Mouse (Mus musculus): Measurements from ENCODE around the gene Ldlrad3. TPM values are rescaled to one million over a fixed set of nuclear protein-coding genes. Genes with fewer than 3 reads are reported as not detected.
A peak's percentile ranks its signal among the peaks of the same experiment; 100 is the strongest.

The Ldlrad3 gene
- total RNA-seq, 2 experiments from 2014 or later = 12.5 to 13.1 TPM

DNA sequence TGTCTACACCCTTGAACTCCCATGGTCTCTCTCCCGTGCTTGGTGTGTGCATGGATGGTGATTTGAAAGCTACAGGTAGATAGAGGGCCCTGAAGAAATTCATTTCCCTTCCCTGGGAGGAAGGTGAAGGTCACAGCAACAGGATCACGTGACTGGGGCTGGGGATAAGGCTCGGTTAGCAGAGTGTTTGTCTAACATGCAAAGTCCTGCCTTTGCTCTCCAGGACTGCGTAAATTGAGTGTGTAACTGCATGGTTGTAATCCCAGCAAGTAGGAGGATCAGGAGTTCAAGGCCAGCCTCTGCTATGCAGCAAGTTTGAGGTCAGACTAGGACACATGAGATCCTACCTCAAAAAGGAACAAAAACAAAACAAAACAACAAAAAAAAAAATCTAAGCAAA lies 32.7 kb downstream of the Ldlrad3 start:
- DNase-seq (ENCODE audit: extremely low spot score in 1 of 2, low spot score in 2 of 2) = no peak
- intact Hi-C loops (cut with DNase I) = no loop called here

DNA sequence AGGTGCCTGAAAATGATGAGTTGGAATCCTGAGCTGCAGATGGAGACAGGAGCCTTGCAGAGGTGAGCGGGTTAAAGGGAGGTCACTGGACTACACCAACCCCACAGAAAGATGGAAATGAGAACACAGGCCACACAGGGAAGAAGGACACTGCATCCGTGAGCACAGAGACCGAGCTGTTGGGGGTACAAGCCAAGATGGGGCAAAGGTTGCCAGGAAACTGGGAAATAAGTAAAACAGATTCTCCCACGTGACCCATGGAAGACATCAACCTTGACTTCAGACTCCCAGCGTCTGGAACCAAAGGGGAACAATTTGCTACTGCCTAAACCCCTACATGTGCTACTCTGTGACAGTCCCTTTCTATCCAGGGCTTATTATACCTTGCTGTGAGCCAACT lies 33.3 kb downstream of the Ldlrad3 start:
- no peak for DNase-seq (ENCODE audit: extremely low spot score in 1 of 2, low spot score in 2 of 2)
- intact Hi-C loops (cut with DNase I) = no loop called here

DNA sequence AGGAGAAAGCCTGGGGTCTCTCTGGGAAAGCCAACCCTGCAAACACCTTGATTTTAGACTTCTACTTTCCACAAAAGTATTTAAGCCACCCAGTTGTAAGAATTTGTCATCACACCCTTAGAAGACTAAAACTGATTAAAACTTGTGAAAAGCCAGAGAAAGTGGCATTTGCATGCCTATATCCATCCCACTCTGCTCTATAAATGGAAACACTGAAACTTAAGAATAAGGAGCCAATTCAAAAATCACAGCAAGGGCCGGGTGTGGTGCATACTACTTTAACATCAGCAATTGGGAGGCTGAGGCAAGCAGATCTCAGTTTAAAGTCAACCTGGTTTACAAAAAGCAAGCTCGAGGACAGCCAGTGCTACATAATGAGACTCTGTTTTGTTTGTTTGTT lies 37.1 kb downstream of the Ldlrad3 start:
- DNase-seq (ENCODE audit: extremely low spot score in 1 of 2, low spot score in 2 of 2) = no peak
- intact Hi-C loops (cut with DNase I) = no loop called here

DNA sequence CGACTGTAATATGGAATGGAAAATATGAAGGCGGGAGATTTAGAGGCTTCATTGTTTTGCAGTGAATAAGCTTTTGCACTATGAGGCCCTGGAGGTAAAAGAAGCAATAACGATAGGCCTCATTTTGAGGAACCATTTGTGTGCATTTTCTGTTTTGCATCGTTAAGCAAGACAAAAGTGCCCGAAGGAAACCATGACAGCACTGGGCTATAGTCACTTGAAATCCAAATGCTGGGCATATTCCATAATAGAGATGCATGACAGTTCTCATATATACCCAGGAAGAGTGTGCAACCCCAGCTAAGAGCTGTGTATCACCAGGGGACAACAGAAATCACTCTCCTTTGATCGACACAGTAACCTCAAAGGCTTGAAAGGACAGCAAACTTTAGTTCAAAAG lies 38.1 kb downstream of the Ldlrad3 start:
- intact Hi-C loops (cut with DNase I) = no loop called here
- no peak for DNase-seq (ENCODE audit: extremely low spot score in 1 of 2, low spot score in 2 of 2)

DNA sequence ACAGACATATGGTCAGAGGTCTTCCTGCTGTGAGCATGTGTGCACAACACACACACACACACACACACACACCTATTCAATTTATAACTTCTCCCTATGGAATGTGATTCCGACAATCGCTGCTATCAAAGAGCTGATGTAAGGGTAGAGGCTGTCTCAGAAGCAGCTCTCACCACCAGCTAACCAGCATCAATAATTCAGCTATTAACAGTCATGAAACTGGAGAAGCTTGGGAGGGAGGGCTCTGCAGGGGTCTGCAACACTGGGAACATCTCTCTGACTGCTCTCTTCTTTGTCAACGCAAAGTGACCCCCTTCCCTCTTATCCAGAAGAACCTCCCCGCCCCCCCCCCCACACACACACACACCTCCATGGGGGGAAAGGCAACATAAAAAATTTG lies 38.6 kb downstream of the Ldlrad3 start:
- intact Hi-C loops (cut with DNase I) = no loop called here
- DNase-seq (ENCODE audit: extremely low spot score in 1 of 2, low spot score in 2 of 2) = no peak

DNA sequence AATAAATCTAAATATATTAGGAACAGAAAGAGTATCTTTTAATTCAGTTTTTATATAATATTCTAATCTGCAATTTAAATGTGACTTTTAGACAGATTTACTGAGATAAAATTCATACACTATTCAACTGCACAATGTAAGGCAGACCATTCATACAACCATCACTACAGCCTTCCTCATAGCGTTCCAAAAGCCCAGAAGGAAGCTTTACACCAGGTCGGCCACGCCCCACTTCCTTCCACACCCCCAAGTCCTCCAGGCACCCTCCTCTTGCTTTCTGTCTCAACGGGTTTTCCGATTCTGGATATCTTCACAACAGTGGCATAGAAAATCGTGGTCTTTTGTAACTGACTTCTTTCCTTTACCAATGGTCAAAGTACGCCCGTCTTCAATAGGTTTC lies 39.8 kb downstream of the Ldlrad3 start:
- intact Hi-C loops (cut with DNase I) = no loop called here
- no peak for DNase-seq (ENCODE audit: extremely low spot score in 1 of 2, low spot score in 2 of 2)

DNA sequence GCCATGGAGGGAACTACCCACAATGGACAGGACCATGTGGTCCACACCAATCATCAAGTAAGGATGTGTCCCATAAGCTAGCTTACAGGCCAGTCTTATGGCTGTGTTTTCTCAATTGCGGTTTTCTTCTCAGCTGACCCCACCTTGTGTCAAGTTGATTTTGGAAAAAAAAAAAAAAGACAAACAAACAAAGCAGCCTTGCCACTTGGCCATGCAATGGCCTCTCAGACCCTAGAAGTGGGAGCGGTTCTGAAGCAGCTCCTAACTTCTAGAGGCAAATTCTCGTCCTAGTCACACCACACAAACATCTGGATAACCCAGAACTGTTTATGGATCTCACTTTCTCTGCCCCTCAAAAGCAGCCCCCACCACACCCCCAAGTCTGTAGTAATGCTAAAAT lies 41.1 kb downstream of the Ldlrad3 start:
- intact Hi-C loops (cut with DNase I) = no loop called here
- DNase-seq (ENCODE audit: extremely low spot score in 1 of 2, low spot score in 2 of 2) = no peak

DNA sequence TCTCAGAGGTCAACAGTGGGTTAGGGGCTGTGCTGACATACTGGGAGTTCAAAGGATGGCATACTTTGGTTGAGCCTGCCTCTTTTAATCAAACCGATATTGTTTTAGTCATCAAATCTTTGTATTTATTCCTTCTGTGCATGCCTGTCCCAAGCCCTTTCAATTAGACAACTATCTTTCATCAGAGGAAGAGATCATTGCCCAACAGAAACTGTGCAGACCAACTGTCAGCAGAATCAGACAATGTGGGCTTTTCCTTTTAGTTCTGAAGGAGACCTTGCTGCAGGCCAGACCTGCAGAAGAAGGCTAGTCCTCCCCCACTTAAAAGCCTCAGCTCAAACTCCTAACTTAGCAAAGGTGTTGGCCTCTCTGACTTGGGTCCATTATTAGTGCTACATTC lies 41.9 kb downstream of the Ldlrad3 start:
- intact Hi-C loops (cut with DNase I) = no loop called here
- DNase-seq (ENCODE audit: extremely low spot score in 1 of 2, low spot score in 2 of 2) = no peak

DNA sequence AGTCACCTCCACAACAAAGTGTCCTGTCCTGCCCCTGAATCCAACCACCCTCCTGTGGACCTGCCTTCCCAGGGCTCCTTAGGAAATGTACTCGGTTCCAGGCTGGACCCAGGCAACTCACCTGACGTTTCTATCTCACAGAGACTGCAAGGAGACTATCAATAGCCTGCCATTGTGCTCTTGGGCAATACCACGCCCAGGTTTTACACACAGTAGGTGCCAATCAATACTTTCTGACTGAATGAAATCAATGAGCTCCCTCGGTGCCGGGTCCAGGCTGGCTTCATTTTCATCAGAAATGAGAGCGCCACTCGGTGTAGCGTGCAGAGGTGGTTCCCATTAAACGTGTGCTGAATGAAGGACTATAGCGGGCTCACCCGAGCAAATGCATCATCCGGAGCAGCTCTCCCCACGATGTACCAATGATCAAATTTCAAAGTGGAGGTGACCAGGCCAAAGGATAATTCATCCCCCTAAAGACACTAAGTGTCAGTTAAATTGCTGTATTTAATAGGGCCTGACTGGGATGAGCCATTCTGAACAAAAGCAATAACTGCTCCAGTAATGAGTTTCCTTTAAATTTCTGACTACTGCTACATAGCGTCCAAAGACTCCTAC lies 43.4 kb downstream of the Ldlrad3 start:
- no peak for DNase-seq (ENCODE audit: extremely low spot score in 1 of 2, low spot score in 2 of 2)
- intact Hi-C loops (cut with DNase I) = no loop called here

DNA sequence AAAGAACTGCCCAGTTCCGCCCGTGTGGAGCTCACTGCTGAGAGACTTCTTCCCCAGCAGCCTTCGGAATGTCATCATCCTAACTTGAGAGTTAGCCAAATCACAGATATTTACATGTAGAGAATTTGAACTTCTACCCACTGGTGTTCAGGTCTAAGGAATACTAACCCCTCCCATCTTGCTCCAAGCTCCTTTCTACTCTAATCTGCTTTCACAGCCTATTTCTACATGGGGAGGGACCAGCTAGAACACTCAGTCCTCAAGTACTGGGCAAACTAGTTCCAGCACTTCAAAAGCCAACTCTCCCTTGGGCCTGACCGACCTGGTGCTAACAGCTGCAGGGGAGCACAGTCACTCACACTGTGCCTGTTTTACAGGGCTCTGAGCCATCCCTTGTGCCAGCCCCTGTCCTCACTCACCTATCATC lies 44.0 kb downstream of the Ldlrad3 start:
- intact Hi-C loops (cut with DNase I) = no loop called here
- no peak for DNase-seq (ENCODE audit: extremely low spot score in 1 of 2, low spot score in 2 of 2)

DNA sequence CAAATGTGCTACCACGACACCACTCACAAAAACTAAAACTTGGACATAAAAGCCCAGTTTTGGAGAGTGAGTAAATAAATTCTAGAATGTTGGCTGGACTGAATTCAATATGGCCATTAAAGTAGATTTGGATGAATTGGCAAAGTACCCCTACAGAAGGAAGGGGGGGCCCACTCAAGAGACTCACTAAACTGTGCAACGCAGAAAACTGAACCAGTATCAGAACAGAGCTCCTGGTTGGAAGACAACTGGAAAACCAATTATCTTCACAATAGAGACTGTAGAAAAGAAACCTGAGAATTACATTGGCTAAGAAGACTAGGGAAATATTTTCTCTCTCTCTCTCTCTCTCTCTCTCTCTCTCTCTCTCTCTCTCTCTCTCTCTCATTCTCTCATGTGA lies 45.0 kb downstream of the Ldlrad3 start:
- intact Hi-C loops (cut with DNase I) = no loop called here
- no peak for DNase-seq (ENCODE audit: extremely low spot score in 1 of 2, low spot score in 2 of 2)

DNA sequence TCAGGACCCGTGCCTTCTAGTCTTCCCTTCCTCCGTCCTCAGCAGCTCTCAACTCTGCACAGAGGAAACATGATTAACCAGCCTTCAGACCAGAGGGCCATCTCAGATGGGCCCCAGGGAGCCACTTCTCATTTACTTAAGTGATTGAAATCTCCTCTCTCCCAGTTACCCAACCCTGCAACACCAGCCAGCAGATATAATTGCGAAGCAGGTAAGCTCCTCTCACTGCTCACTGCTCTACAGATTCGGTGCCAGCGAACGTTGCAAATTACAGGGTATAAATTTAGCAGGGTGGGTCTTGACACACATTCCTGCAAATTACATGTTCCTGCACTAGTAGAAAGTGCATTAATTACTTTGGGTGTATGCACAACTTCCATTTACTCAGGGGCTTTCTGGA lies 48.3 kb downstream of the Ldlrad3 start:
- no peak for DNase-seq (ENCODE audit: extremely low spot score in 1 of 2, low spot score in 2 of 2)
- intact Hi-C loops (cut with DNase I) = no loop called here

DNA sequence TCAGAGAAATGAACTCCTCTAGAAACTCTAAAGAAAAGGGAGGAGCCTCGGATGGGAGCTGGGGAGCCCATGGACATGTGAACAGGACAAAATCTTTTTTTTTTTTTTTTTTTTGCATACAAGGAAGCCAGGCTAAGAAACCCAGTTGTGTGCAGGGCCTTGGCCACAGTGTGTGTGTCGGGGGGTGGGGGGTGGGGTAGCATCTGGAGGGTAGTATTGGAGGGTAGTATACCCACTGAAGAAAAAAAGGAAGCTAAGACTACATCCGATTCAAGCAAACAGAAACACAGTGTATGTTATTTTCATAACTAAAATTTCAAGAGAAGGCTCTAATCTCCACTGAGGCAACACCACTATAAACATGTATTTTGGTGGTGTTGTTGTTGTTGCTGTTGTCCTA lies 50.0 kb downstream of the Ldlrad3 start:
- DNase-seq (ENCODE audit: extremely low spot score in 1 of 2, low spot score in 2 of 2) = no peak
- intact Hi-C loops (cut with DNase I) = no loop called here

DNA sequence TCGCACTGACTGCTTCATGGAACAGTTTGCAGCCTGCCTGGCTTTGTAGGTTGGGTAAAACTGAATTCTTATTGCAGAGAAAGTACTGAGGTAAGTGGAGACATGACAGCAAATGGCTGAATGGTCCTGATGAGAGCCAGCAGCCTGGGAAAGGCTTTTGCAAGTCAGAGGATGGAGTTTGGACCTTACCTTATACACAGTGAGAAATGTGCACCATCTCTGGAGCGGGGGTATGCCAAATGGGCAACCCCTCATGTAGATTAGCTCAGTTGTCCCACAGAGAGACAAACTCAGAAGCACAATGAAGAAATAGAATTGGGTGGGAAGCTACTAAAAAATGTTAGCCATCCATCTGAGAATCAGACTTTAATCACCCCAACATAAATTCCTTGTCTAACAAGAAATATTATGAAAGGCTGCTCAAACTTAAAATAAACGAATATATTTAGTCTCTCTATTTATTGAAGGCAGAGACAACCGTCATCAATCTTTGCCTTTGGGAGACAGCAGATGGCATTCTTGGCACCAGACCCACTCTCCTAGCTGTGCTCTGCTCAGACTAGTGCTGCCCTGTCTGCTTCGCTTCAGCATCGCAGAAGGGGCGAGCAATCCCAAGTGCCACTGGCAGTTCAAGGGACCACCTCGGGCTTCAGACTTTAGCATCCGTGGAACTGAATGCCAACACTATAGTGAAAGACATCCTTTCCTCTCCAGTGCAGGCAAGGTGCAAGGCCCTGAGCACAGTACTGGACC lies 51.5 kb downstream of the Ldlrad3 start:
- DNase-seq (ENCODE audit: extremely low spot score in 1 of 2, low spot score in 2 of 2) = peak; percentile 77 to 84
- intact Hi-C loops (cut with DNase I) = no loop called here

DNA sequence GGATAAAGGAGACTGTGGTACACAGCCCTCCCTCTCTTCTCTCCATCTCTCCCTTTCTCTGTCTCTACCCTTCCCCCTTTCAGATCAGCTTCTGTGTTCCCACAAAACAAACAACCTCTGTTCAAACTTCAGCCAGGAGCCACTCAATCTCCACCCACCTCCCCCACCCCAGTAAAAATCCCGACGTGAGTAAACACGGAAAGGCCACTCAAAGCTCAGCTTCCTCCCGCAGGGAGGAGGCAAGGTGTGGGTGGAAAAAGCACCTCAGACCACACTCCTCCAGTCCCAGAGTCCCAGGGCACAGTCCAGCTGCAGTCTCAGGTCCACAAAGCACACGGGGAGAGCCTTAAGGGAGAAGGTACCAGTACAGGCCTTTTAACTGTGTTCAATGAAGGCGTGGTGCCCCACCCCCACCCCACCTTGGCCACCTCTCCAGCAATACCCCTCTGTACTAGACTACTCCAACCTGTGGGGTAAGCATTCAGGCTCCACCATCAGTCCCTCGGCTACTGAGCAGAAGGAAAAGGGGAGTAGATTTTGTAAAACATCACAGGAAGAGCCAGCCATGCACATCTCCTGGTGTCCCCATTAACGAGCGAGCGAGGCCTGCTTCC lies 53.1 kb downstream of the Ldlrad3 start:
- no peak for DNase-seq (ENCODE audit: extremely low spot score in 1 of 2, low spot score in 2 of 2)
- intact Hi-C loops (cut with DNase I) = no loop called here

DNA sequence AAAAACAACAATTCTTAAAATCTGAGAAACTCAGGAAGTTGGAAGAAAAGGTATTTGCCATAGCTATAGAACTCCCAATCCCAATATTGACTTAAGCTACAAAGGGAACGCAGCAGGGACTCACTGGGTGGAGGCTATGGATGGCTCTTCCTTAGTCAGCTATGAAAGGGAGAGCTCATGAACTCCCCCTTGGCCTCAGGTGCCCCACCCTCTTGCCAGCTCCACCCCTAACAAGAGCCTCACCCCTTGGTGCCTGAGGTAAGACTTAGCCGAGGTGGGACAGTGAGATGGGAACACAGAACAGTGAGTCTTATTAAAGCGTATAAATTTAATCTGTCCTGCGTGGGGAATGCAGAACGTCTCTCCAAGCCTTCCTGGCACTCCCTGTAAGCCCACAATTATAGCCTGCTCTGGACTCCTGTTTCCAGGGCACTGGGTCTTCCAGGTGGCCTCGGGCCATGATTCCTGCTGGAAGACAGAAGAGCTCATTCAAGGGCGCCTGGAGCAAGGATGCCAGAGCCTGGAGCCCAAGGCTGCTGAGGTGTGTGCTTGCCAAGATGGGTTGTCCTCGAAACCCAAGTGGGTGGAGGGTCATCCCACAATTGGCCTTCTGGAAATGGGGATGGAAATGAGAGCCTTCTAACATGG lies 55.9 kb downstream of the Ldlrad3 start:
- intact Hi-C loops (cut with DNase I) = no loop called here
- DNase-seq (ENCODE audit: extremely low spot score in 1 of 2, low spot score in 2 of 2) = peak; percentile 67 to 73

DNA sequence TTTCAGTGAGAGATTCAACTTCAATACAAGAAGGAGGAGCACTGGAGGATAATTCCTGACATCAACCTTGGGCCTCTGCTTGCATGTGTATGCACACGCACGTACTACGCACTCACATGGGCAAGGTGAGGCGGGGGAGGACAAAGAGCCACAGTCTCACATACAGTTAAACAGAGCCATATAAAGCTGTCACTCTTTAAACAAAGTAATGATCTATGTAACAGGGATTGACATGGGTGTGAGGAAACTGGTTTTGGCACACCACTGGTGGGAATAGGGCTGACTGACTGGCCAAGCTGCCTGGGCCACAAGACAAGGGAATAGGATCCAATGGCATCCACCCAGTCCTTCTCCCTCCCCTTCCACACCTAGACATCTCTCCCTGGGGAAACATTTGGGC lies 57.0 kb downstream of the Ldlrad3 start:
- no peak for DNase-seq (ENCODE audit: extremely low spot score in 1 of 2, low spot score in 2 of 2)
- intact Hi-C loops (cut with DNase I) = no loop called here

DNA sequence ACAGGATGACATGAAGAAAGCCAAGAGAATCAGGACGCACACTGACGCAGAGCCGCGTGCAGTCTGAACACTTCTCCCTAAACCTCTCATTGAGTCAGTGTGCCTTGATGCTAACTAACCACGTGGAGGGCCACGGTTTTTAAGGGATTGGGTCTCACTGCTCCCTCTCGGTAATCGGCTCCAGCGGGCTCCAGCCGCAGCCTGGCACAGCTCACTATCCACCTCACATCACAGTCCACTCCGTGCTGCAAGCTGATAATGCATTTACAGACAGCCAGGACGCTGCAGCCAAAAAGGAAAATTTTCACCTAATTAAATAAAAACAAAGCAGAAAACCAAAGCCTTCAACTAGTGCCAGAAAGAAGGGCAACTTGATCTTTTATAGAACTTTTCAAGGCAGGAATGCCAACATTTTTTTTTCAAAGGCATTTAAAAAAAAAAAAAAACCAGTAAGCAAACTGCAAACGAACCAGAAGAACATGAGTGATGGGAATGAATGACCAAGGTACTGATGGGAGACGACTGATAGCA lies 57.6 kb downstream of the Ldlrad3 start:
- no peak for DNase-seq (ENCODE audit: extremely low spot score in 1 of 2, low spot score in 2 of 2)
- intact Hi-C loops (cut with DNase I) = no loop called here

DNA sequence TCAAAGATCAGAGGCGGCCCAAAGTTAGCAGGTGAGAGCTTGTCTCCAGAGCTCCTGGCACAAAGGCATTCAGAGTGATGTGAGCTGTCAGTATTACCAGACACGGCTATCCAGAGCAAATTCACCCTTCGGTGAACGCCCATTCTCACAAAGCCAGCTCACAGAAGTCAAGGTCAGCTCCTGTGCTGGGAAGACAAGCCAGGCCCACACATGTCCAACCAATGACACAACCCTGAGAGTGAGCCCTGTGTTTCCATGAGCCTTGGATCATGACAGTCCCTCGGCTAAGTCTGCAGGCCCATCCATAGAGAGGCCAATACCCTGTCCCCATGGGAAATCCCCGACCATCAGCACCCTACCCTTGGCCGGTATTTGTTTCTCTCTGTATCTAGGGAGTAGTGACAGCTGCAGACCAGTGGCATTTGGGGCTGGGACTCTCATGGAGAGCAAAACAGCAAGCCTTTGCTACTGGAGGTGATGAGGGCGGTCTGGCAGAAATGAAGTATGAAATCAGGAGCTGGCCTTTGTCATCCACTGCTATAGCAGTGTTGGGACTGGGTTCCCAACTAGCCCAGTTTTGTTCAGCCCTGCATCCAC lies 58.3 kb downstream of the Ldlrad3 start:
- no peak for DNase-seq (ENCODE audit: extremely low spot score in 1 of 2, low spot score in 2 of 2)
- intact Hi-C loops (cut with DNase I) = no loop called here
